Mouse (Mus musculus): ENCODE measurements around the gene Gsn. TPM values are rescaled to one million over a fixed set of nuclear protein-coding genes. Genes with fewer than 3 reads are reported as not detected.

The Gsn gene
- 10 to 100 TPM; 79.0 to 91.3 TPM for total RNA-seq (2023)

GRCm38 (mm10) chr2:35255885-35256833, at the start of gene Gsn:
TSS of gene Gsn (plus strand) at chr2:35256380.

GRCm38 (mm10) chr2:35336388-35337280, 80.5 kb downstream of the Gsn start, which contains the start of gene Stom:
TSS of gene Stom (minus strand) at chr2:35336976.

Other genes starting within 250 kb of the Gsn start
- not detected for gene Hc, start 194.9 kb upstream of the Gsn start, total RNA-seq (2023)
- 1 to 10 TPM in 1 of 2 experiments, under 1 TPM in 1; 0.84 to 1.1 TPM for gene AI182371, start 154.8 kb upstream of the Gsn start, total RNA-seq (2023)
- gene Cntrl, start 146.9 kb upstream of the Gsn start, total RNA-seq (2023): 100 to 1,000 TPM; 148 to 153 TPM
- gene Rab14, start 55.3 kb upstream of the Gsn start, total RNA-seq (2023): 100 to 1,000 TPM; 210 to 214 TPM
- 1 to 10 TPM; 6.6 to 6.8 TPM for gene Stom, start 80.6 kb downstream of the Gsn start, total RNA-seq (2023)
- not detected for gene 4930568D16Rik, start 111.3 kb downstream of the Gsn start, total RNA-seq (2023)
- not detected for gene 4930402F06Rik, start 140.8 kb downstream of the Gsn start, total RNA-seq (2023)
- gene Ggta1, start 206.9 kb downstream of the Gsn start, total RNA-seq (2023): 100 to 1,000 TPM in 1 of 2 experiments, 10 to 100 TPM in 1; 80.3 to 102 TPM

Data from B cell, adult 67 days (primary cell).